Comparison of ENCODE assay signal across 25 mouse cellular contexts in genomic region chr15:32015169-32015568, GRCm38 (mm10).
DNase-seq lines count a peak whose midpoint lies in the region; ATAC-seq and TF ChIP-seq lines count a peak whose summit lies in the region.
"Had no signal": no experiment of that assay in that cellular context is flagged by ENCODE, and none has a peak within 500 bp of the region (broad histone marks: within the 10 kb centered on the region; RNA-seq: fewer than 3 reads in every experiment).

No protein-coding gene starts in this region.

- H3K4me3 ChIP-seq in forebrain, embryonic 12.5 days (replicated peaks), result no peak overlapping the region
- H3K4me3 ChIP-seq in forebrain, embryonic 10.5 days, result no peak overlapping the region
- H3K4me3 ChIP-seq in lung, postnatal 0 days (ENCODE audit: low read depth, low read length), result no peak overlapping the region
- H3K4me3 ChIP-seq in myocyte, result no peak overlapping the region
- H3K4me3 ChIP-seq: embryonic facial prominence, embryonic 13.5 days; embryonic facial prominence, embryonic 15.5 days; erythroblast, embryonic 14.5 days had no signal

- no peaks in the 10 kb centered on the region for H3K27me3 ChIP-seq in forebrain, embryonic 12.5 days
- no peaks in the 10 kb centered on the region for H3K27me3 ChIP-seq in forebrain, embryonic 10.5 days (ENCODE audit: poor library complexity, severe bottlenecking)
- H3K27me3 ChIP-seq in lung, postnatal 0 days (replicated peaks; ENCODE audit: insufficient read depth, low read length), result no peaks in the 10 kb centered on the region
- H3K27me3 ChIP-seq in myocyte (ENCODE audit: control insufficient read depth, insufficient read depth, insufficient read length), result no peaks in the 10 kb centered on the region
- H3K27me3 ChIP-seq: CH12.LX; embryonic facial prominence, embryonic 13.5 days; embryonic facial prominence, embryonic 15.5 days; Patski had no signal

- peak; percentile 39; the same call in 1 of the 2 replicates for ATAC-seq in forebrain, embryonic 12.5 days (ENCODE audit: low FRiP score)
- ATAC-seq in lung, postnatal 0 days, result no peak
- ATAC-seq: activated CD4-positive, CD25-positive, alpha-beta regulatory T cell, adult 4 months; CD4-positive, CD25-positive, alpha-beta regulatory T cell, adult 4 months; forebrain, embryonic 14.5 days; forebrain, embryonic 16.5 days; Patski had no signal

- DNase-seq in forebrain, embryonic 10.5 days (ENCODE audit: extremely low spot score, low spot score), result no peak
- peak; percentile 27 for DNase-seq in lung, postnatal 0 days (ENCODE audit: low spot score)
- no peak for DNase-seq in lung, postnatal 10 days
- no peak for DNase-seq in adrenal gland, postnatal 36 days
- DNase-seq: adrenal gland, adult 8-10 months; adrenal gland, postnatal 14 days; cerebellum, adult 11 months; cerebellum, adult 18-20 months; cerebellum, adult 8-10 months; cerebellum, adult 9-11 months; cerebellum, postnatal 14 days; cerebellum, postnatal 36 days; embryo, embryonic 11 days had no signal

- H3K9ac ChIP-seq in forebrain, embryonic 12.5 days, result no peak overlapping the region
- no peak overlapping the region for H3K9ac ChIP-seq in lung, postnatal 0 days (replicated peaks; ENCODE audit: low read depth)
- H3K9ac ChIP-seq: embryonic facial prominence, embryonic 13.5 days; embryonic facial prominence, embryonic 15.5 days had no signal

- H3ac ChIP-seq in myocyte (ENCODE audit: control insufficient read depth, insufficient read length), result no peak overlapping the region

- no peak overlapping the region for H3K4me2 ChIP-seq in forebrain, embryonic 12.5 days
- H3K4me2 ChIP-seq in lung, postnatal 0 days (replicated peaks; ENCODE audit: low read depth, low read length), result no peak overlapping the region
- no peak overlapping the region for H3K4me2 ChIP-seq in myocyte (ENCODE audit: low read depth)
- H3K4me2 ChIP-seq: embryonic facial prominence, embryonic 13.5 days; embryonic facial prominence, embryonic 15.5 days had no signal

- no peaks in the 10 kb centered on the region for H3K4me1 ChIP-seq in forebrain, embryonic 12.5 days
- H3K4me1 ChIP-seq in forebrain, embryonic 10.5 days, result no peaks in the 10 kb centered on the region
- H3K4me1 ChIP-seq in lung, postnatal 0 days (ENCODE audit: insufficient read depth, low read depth, low read length), result no peaks in the 10 kb centered on the region
- H3K4me1 ChIP-seq: embryonic facial prominence, embryonic 15.5 days had no signal

- WGBS in forebrain, embryonic 12.5 days, result 80% methylated on average over 4 of the region's 4 CpGs
- WGBS in forebrain, embryonic 10.5 days, result 87% methylated on average over 4 of the region's 4 CpGs
- 56% methylated on average over 4 of the region's 4 CpGs for WGBS in lung, postnatal 0 days

- H3K9me3 ChIP-seq in forebrain, embryonic 12.5 days, result no peaks in the 10 kb centered on the region
- H3K9me3 ChIP-seq in forebrain, embryonic 10.5 days, result no peaks in the 10 kb centered on the region
- H3K9me3 ChIP-seq in lung, postnatal 0 days (ENCODE audit: low read length), result no peaks in the 10 kb centered on the region
- H3K9me3 ChIP-seq: embryonic facial prominence, embryonic 13.5 days; embryonic facial prominence, embryonic 15.5 days; G1E had no signal

- no peaks in the 10 kb centered on the region for H3K36me3 ChIP-seq in forebrain, embryonic 12.5 days (replicated peaks)
- H3K36me3 ChIP-seq in forebrain, embryonic 10.5 days (replicated peaks), result no peaks in the 10 kb centered on the region
- no peaks in the 10 kb centered on the region for H3K36me3 ChIP-seq in lung, postnatal 0 days (ENCODE audit: insufficient read depth, low read length)
- H3K36me3 ChIP-seq in myocyte (ENCODE audit: control insufficient read depth, insufficient read depth), result no peaks in the 10 kb centered on the region
- H3K36me3 ChIP-seq: embryonic facial prominence, embryonic 13.5 days; embryonic facial prominence, embryonic 15.5 days; G1E had no signal

- no peak overlapping the region for H3K27ac ChIP-seq in forebrain, embryonic 12.5 days
- no peak overlapping the region for H3K27ac ChIP-seq in forebrain, embryonic 10.5 days
- H3K27ac ChIP-seq in lung, postnatal 0 days (ENCODE audit: low read length), result no peak overlapping the region
- H3K27ac ChIP-seq: embryonic facial prominence, embryonic 13.5 days; embryonic facial prominence, embryonic 15.5 days had no signal

- no peaks in the 10 kb centered on the region for H3K79me2 ChIP-seq in myocyte (ENCODE audit: control insufficient read depth, insufficient read depth)

- no peak for TF ChIP-seq EP300 in lung, postnatal 0 days (IDR thresholded peaks at IDR 0.05)

- TF ChIP-seq CTCF in lung, postnatal 0 days (IDR thresholded peaks at IDR 0.05), result no peak

- no peak for TF ChIP-seq POLR2A in myocyte (IDR thresholded peaks at IDR 0.05; ENCODE audit: insufficient read length, low read depth)

TF ChIP-seq in myocyte, 11 proteins besides CTCF, POLR2A, EP300 and RAD21:
- TF ChIP-seq REST (IDR thresholded peaks at IDR 0.05; ENCODE audit: insufficient read depth, insufficient read length) (no peak), TCF12 (IDR thresholded peaks at IDR 0.05; ENCODE audit: insufficient read depth, poor library complexity, severe bottlenecking) (no peak), MYOG (IDR thresholded peaks at IDR 0.05; ENCODE audit: control insufficient read depth in 1 of 3, insufficient read depth in 1 of 3, insufficient read length in 2 of 3, low read depth in 2 of 3) (no peak), SRF (IDR thresholded peaks at IDR 0.05; ENCODE audit: control insufficient read depth, insufficient read length, low read depth) (no peak), MYOD1 (IDR thresholded peaks at IDR 0.05; ENCODE audit: control insufficient read depth in 1 of 3, insufficient read length in 2 of 3, low read depth in 2 of 3) (no peak), CEBPB (IDR thresholded peaks at IDR 0.05; ENCODE audit: insufficient read depth, poor library complexity, severe bottlenecking) (0 out of 2 replicates have a peak, but pooled peaks have one; percentile 45), POLR2AphosphoS2 (IDR thresholded peaks at IDR 0.05; ENCODE audit: insufficient read length, low read depth) (no peak), MAX (IDR thresholded peaks at IDR 0.05; ENCODE audit: low read depth) (no peak), E2F4 (IDR thresholded peaks at IDR 0.05; ENCODE audit: insufficient read depth) (no peak), USF1 (IDR thresholded peaks at IDR 0.05; ENCODE audit: low read depth) (peak; percentile 52), TCF3 (IDR thresholded peaks at IDR 0.05; ENCODE audit: insufficient read length, low read depth) (no peak)
